Mouse (Mus musculus) C2C12 (cell line): ENCODE measurements at regions not wholly inside any gene's neighbourhood (a gene's known extent, or its start where the extent isn't known, plus 50 kb on each side); places are given as distances from the start of the nearest gene placed in this dataset.

ENCODE experiments used
- H3K27me3 ChIP-seq: one replicate; pipeline ENCODE4 v1.6.1; 2011; ENCODE audit not compliant: control insufficient read depth, insufficient read depth, insufficient read length
- H3K36me3 ChIP-seq: one replicate; pipeline ENCODE4 v1.6.1; 2011; ENCODE audit not compliant: control insufficient read depth, insufficient read depth
- H3K4me3 ChIP-seq: one replicate; pipeline ENCODE4 v1.5.1; 2011; ENCODE audit warnings: mild to moderate bottlenecking, control low read depth; ENCODE audit not compliant: poor library complexity, insufficient read depth, severe bottlenecking
- H3K79me2 ChIP-seq: one replicate; pipeline ENCODE4 v1.6.1; 2011; ENCODE audit not compliant: control insufficient read depth, insufficient read depth
- H3K79me3 ChIP-seq: one replicate; pipeline ENCODE4 v1.6.1; 2011; ENCODE audit warnings: low read depth, control low read depth
- H3ac ChIP-seq: one replicate; pipeline ENCODE3; 2011; ENCODE audit warnings: low read depth; ENCODE audit not compliant: control insufficient read depth, insufficient read length
- CEBPB ChIP-seq: IDR thresholded peaks from one replicate; pipeline ENCODE4 v1.6.1; 2011; ENCODE audit warnings: low read depth, mild to moderate bottlenecking, control low read depth, moderate library complexity
- CTCF ChIP-seq: IDR thresholded peaks from one replicate; pipeline ENCODE4 v1.5.1; 2011; ENCODE audit not compliant: control insufficient read depth, insufficient read depth, insufficient read length
- FOSL1 ChIP-seq: IDR thresholded peaks from one replicate; pipeline ENCODE4 v1.8.0; 2011; ENCODE audit warnings: mild to moderate bottlenecking, low read length; ENCODE audit not compliant: poor library complexity, insufficient read depth, severe bottlenecking
- MAX ChIP-seq: IDR thresholded peaks from one replicate; pipeline ENCODE4 v1.6.1; 2011; ENCODE audit warnings: mild to moderate bottlenecking, control low read depth
- MYOD1 ChIP-seq: IDR thresholded peaks from one replicate; pipeline ENCODE4 v1.6.1; 2011; ENCODE audit warnings: low read depth; ENCODE audit not compliant: control insufficient read depth, insufficient read length
- MYOG ChIP-seq: IDR thresholded peaks from one replicate; pipeline ENCODE4 v1.6.1; 2011; ENCODE audit not compliant: control insufficient read depth, insufficient read length; ENCODE audit errors: extremely low read depth
- USF1 ChIP-seq: IDR thresholded peaks from one replicate; pipeline ENCODE4 v1.6.1; 2011; ENCODE audit warnings: low read depth, mild to moderate bottlenecking, control low read depth, moderate library complexity

- H3K4me3 ChIP-seq, result no peak overlapping the region
- TF ChIP-seq USF1, result no peak
- no peak for TF ChIP-seq FOSL1
- no peak for TF ChIP-seq CEBPB
- no peak for TF ChIP-seq MAX
- no peak for TF ChIP-seq CTCF
- no peak for TF ChIP-seq MYOG
- TF ChIP-seq MYOD1, result no peak
- H3K79me3 ChIP-seq, result no peaks in the 10 kb centered on the region
- H3K27me3 ChIP-seq, result no peaks in the 10 kb centered on the region
- H3K36me3 ChIP-seq, result no peaks in the 10 kb centered on the region
- H3ac ChIP-seq, result no peak overlapping the region
- no peaks in the 10 kb centered on the region for H3K79me2 ChIP-seq
These were observed 194.2 kb upstream of the Tent5a start for GRCm38 (mm10) chr9:85521342-85521741.

GRCm38 (mm10) chr9:85520941-85521340 lies 193.8 kb upstream of the Tent5a start:
- H3K4me3 ChIP-seq, result no peak overlapping the region
- H3ac ChIP-seq, result no peak overlapping the region
- no peaks in the 10 kb centered on the region for H3K27me3 ChIP-seq
- TF ChIP-seq USF1 (no peak), MYOG (no peak), FOSL1 (no peak), CEBPB (no peak)
- no peaks in the 10 kb centered on the region for H3K36me3 ChIP-seq
- H3K79me2 ChIP-seq, result no peaks in the 10 kb centered on the region
- no peaks in the 10 kb centered on the region for H3K79me3 ChIP-seq

- Histone ChIP-seq H3K79me2 (no peaks in the 10 kb centered on the region), H3K36me3 (no peaks in the 10 kb centered on the region), H3K4me3 (no peak overlapping the region), H3K79me3 (no peaks in the 10 kb centered on the region), H3K27me3 (no peaks in the 10 kb centered on the region), H3ac (no peak overlapping the region)
- TF ChIP-seq CTCF (no peak), MYOG (no peak), CEBPB (no peak), USF1 (no peak), MYOD1 (no peak), FOSL1 (no peak), MAX (no peak)
These were observed 171.9 kb upstream of the Tent5a start for GRCm38 (mm10) chr9:85499006-85499405.

GRCm38 (mm10) chr9:85497348-85497747 lies 170.2 kb upstream of the Tent5a start:
- TF ChIP-seq MYOD1, result no peak
- H3K79me2 ChIP-seq, result no peaks in the 10 kb centered on the region
- no peaks in the 10 kb centered on the region for H3K79me3 ChIP-seq
- H3K4me3 ChIP-seq, result no peak overlapping the region
- H3K27me3 ChIP-seq, result no peaks in the 10 kb centered on the region
- no peaks in the 10 kb centered on the region for H3K36me3 ChIP-seq
- no peak overlapping the region for H3ac ChIP-seq

- H3K79me3 ChIP-seq, result no peaks in the 10 kb centered on the region
- H3K4me3 ChIP-seq, result no peak overlapping the region
- TF ChIP-seq MAX (no peak), CTCF (no peak), USF1 (no peak), CEBPB (no peak), FOSL1 (no peak), MYOG (no peak), MYOD1 (no peak)
- no peaks in the 10 kb centered on the region for H3K36me3 ChIP-seq
- no peaks in the 10 kb centered on the region for H3K79me2 ChIP-seq
- no peak overlapping the region for H3ac ChIP-seq
- H3K27me3 ChIP-seq, result no peaks in the 10 kb centered on the region
These were observed 169.5 kb upstream of the Tent5a start for GRCm38 (mm10) chr9:85496506-85497239.

- H3K79me2 ChIP-seq, result no peaks in the 10 kb centered on the region
- TF ChIP-seq MYOG (no peak), MAX (no peak), CEBPB (no peak), USF1 (no peak), CTCF (no peak), FOSL1 (no peak), MYOD1 (no peak)
- no peaks in the 10 kb centered on the region for H3K79me3 ChIP-seq
- no peaks in the 10 kb centered on the region for H3K36me3 ChIP-seq
- H3K27me3 ChIP-seq, result no peaks in the 10 kb centered on the region
- H3K4me3 ChIP-seq, result no peak overlapping the region
- no peak overlapping the region for H3ac ChIP-seq
These were observed 167.9 kb upstream of the Tent5a start for GRCm38 (mm10) chr9:85495056-85495455.
